Mouse (Mus musculus) lung, postnatal 0 days (tissue): ENCODE measurements around the gene Lrrc23.

ENCODE experiments used
- CTCF ChIP-seq: IDR thresholded peaks from 2 replicates; pipeline ENCODE4 v1.5.1; 2016; ENCODE audit warnings: antibody characterized with exemption, mild to moderate bottlenecking
- EP300 ChIP-seq: IDR thresholded peaks from 2 replicates; pipeline ENCODE4 v1.6.1; 2016; ENCODE audit warnings: antibody characterized with exemption, mild to moderate bottlenecking, control low read depth

GRCm38 (mm10) chr6:124817563-124817962, 38.0 kb upstream of the Lrrc23 start:
- TF ChIP-seq CTCF (no peak), EP300 (no peak)
